25 mouse cellular contexts compared by ENCODE assay signal in the genomic region with DNA sequence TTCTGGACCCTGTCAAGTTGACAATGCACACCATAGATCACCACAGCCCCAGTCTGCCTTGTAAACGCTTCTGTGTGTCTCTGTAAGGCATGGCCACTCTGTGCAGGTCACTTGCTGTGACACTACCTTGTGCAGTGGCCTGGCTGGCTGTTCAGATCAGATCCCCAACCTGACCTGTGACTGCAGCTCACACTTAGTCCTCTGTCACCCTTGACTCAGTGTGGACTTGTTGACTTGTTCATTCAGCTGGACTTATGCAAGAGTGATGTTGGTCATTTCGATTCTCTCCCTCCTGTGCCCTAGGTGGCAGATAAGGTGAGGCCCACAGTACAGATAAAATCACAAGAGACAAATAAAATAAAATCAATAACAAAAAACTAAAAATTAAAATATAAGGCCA. TPM values are rescaled to one million over a fixed set of nuclear protein-coding genes. Genes with fewer than 3 reads are reported as not detected.
DNase-seq lines count a peak whose midpoint lies in the region; ATAC-seq lines count a peak whose summit lies in the region.
"Had no signal": no experiment of that assay in that cellular context is flagged by ENCODE, and none has a peak within 500 bp of the region (broad histone marks: within the 10 kb centered on the region; RNA-seq: fewer than 3 reads in every experiment).

No protein-coding gene starts in this region.

- ATAC-seq in liver, embryonic 13.5 days (ENCODE audit: low read depth) = 0 out of 2 replicates have a peak, but pooled peaks have one; percentile 26
- ATAC-seq in liver, embryonic 12.5 days = no peak; the same call in 1 of the 2 replicates
- peak; percentile 63; the same call in 1 of the 2 replicates for ATAC-seq in liver, embryonic 15.5 days (ENCODE audit: insufficient read depth)
- peak; percentile 77 for ATAC-seq in liver, embryonic 16.5 days (ENCODE audit: low read depth)
- ATAC-seq: forebrain, embryonic 14.5 days had no signal

- no peaks in the 10 kb centered on the region for H3K4me1 ChIP-seq in liver, embryonic 13.5 days (replicated peaks)
- H3K4me1 ChIP-seq in liver, embryonic 12.5 days = no peaks in the 10 kb centered on the region
- no peaks in the 10 kb centered on the region for H3K4me1 ChIP-seq in liver, embryonic 15.5 days (replicated peaks)
- H3K4me1 ChIP-seq in liver, embryonic 16.5 days (ENCODE audit: control insufficient read depth, low read depth, low read length) = no peaks in the 10 kb centered on the region
- H3K4me1 ChIP-seq: embryonic facial prominence, embryonic 13.5 days; embryonic facial prominence, embryonic 15.5 days; forebrain, embryonic 12.5 days had no signal

- H3K27me3 ChIP-seq in liver, embryonic 13.5 days = no peaks in the 10 kb centered on the region
- H3K27me3 ChIP-seq in liver, embryonic 12.5 days (replicated peaks) = no peaks in the 10 kb centered on the region
- H3K27me3 ChIP-seq in liver, embryonic 15.5 days = no peaks in the 10 kb centered on the region
- no peaks in the 10 kb centered on the region for H3K27me3 ChIP-seq in liver, embryonic 16.5 days (ENCODE audit: control insufficient read depth, insufficient read depth, low read depth, low read length)
- H3K27me3 ChIP-seq: embryonic facial prominence, embryonic 15.5 days had no signal

- 55% methylated on average over 2 of the region's 2 CpGs for WGBS in liver, embryonic 13.5 days (ENCODE audit: insufficient replicate concordance)
- WGBS in liver, embryonic 12.5 days (ENCODE audit: insufficient replicate concordance) = 55% methylated on average over 2 of the region's 2 CpGs
- WGBS in liver, embryonic 15.5 days (ENCODE audit: insufficient replicate concordance) = 55% methylated on average over 2 of the region's 2 CpGs
- 44% methylated on average over 2 of the region's 2 CpGs for WGBS in liver, embryonic 16.5 days (ENCODE audit: insufficient replicate concordance)

- no peak overlapping the region for H3K9ac ChIP-seq in liver, embryonic 13.5 days
- H3K9ac ChIP-seq in liver, embryonic 12.5 days = no peak overlapping the region
- H3K9ac ChIP-seq in liver, embryonic 15.5 days = no peak overlapping the region
- H3K9ac ChIP-seq in liver, embryonic 16.5 days (ENCODE audit: low read depth, low read length) = no peak overlapping the region
- H3K9ac ChIP-seq: embryonic facial prominence, embryonic 13.5 days; embryonic facial prominence, embryonic 15.5 days; forebrain, embryonic 12.5 days had no signal

- H3K27ac ChIP-seq in liver, embryonic 13.5 days = no peak overlapping the region
- no peak overlapping the region for H3K27ac ChIP-seq in liver, embryonic 12.5 days
- no peak overlapping the region for H3K27ac ChIP-seq in liver, embryonic 15.5 days (replicated peaks)
- H3K27ac ChIP-seq in liver, embryonic 16.5 days (ENCODE audit: low read length) = no peak overlapping the region
- H3K27ac ChIP-seq: embryonic facial prominence, embryonic 13.5 days; embryonic facial prominence, embryonic 15.5 days; forebrain, embryonic 10.5 days; forebrain, embryonic 12.5 days had no signal

- no peak overlapping the region for H3K4me3 ChIP-seq in liver, embryonic 13.5 days (replicated peaks)
- no peak overlapping the region for H3K4me3 ChIP-seq in liver, embryonic 12.5 days
- H3K4me3 ChIP-seq in liver, embryonic 15.5 days (replicated peaks) = no peak overlapping the region
- H3K4me3 ChIP-seq in liver, embryonic 16.5 days (ENCODE audit: low read depth, low read length) = no peak overlapping the region
- H3K4me3 ChIP-seq: embryonic facial prominence, embryonic 13.5 days; embryonic facial prominence, embryonic 15.5 days; erythroblast, embryonic 14.5 days; forebrain, embryonic 10.5 days; forebrain, embryonic 12.5 days had no signal

- no peak overlapping the region for H3K4me2 ChIP-seq in liver, embryonic 13.5 days
- H3K4me2 ChIP-seq in liver, embryonic 12.5 days = no peak overlapping the region
- no peak overlapping the region for H3K4me2 ChIP-seq in liver, embryonic 15.5 days
- no peak overlapping the region for H3K4me2 ChIP-seq in liver, embryonic 16.5 days (ENCODE audit: low read depth, low read length)
- H3K4me2 ChIP-seq: embryonic facial prominence, embryonic 13.5 days; embryonic facial prominence, embryonic 15.5 days; forebrain, embryonic 12.5 days had no signal

- no peaks in the 10 kb centered on the region for H3K9me3 ChIP-seq in liver, embryonic 13.5 days (replicated peaks)
- no peaks in the 10 kb centered on the region for H3K9me3 ChIP-seq in liver, embryonic 12.5 days (replicated peaks)
- H3K9me3 ChIP-seq in liver, embryonic 15.5 days (replicated peaks) = no peaks in the 10 kb centered on the region
- no peaks in the 10 kb centered on the region for H3K9me3 ChIP-seq in liver, embryonic 16.5 days (replicated peaks; ENCODE audit: control insufficient read depth, low read length)
- H3K9me3 ChIP-seq: embryonic facial prominence, embryonic 13.5 days; embryonic facial prominence, embryonic 15.5 days; forebrain, embryonic 10.5 days; forebrain, embryonic 12.5 days had no signal

- DNase-seq in liver, embryonic 13.5 days = no peak
- DNase-seq in gastrocnemius, postnatal 4 days (ENCODE audit: low spot score in 2 of 2) = no peak
- DNase-seq in urinary bladder, adult 18-20 months (ENCODE audit: low spot score in 2 of 2) = no peak
- DNase-seq: adrenal gland, adult 2 months; adrenal gland, postnatal 10 days; adrenal gland, postnatal 25 days; cerebellum, adult 11 months; cerebellum, adult 18-20 months; cerebellum, adult 8-10 months; cerebellum, adult 9-11 months; cerebellum, postnatal 14 days; cerebellum, postnatal 36 days; embryo, embryonic 11 days had no signal

- H3K36me3 ChIP-seq in liver, embryonic 13.5 days = no peaks in the 10 kb centered on the region
- H3K36me3 ChIP-seq in liver, embryonic 12.5 days = no peaks in the 10 kb centered on the region
- H3K36me3 ChIP-seq in liver, embryonic 15.5 days (replicated peaks) = no peaks in the 10 kb centered on the region
- H3K36me3 ChIP-seq in liver, embryonic 16.5 days (ENCODE audit: control insufficient read depth, insufficient read depth) = no peaks in the 10 kb centered on the region
- H3K36me3 ChIP-seq: embryonic facial prominence, embryonic 13.5 days; embryonic facial prominence, embryonic 15.5 days; forebrain, embryonic 10.5 days; forebrain, embryonic 12.5 days had no signal

RNA-seq across cellular contexts. Expression of a gene that starts 34.1 kb away (rescaled TPM):
- 1.4 and 1.5 TPM in 2 replicates for polyA plus RNA-seq in liver, embryonic 13.5 days (2015; fragmentation: Nextera tagmentation; extraction: Ambion mirVana)
- polyA plus RNA-seq in liver, embryonic 12.5 days (2016; fragmentation: Nextera tagmentation; extraction: Ambion mirVana) = 2.2 and 2.4 TPM in 2 replicates
- polyA plus RNA-seq in liver, embryonic 15.5 days (2015; fragmentation: Nextera tagmentation; extraction: Ambion mirVana) = 1.5 and 2.3 TPM in 2 replicates
- 1.2 and 2.6 TPM in 2 replicates for polyA plus RNA-seq in liver, embryonic 16.5 days (2015; fragmentation: Nextera tagmentation; extraction: Ambion mirVana)
- total RNA-seq in gastrocnemius, postnatal 4 days (2021) = under 1 TPM; 0.13 to 0.15 TPM
- total RNA-seq: common myeloid progenitor, adult 5-6 weeks; MEL had no signal
- polyA plus RNA-seq: C2C12; erythroblast, embryonic 14.5 days had no signal

RNA-seq across cellular contexts. Expression of a gene that starts 35.0 kb away (rescaled TPM):
- polyA plus RNA-seq in liver, embryonic 13.5 days (2015; fragmentation: Nextera tagmentation; extraction: Ambion mirVana) = 16.3 and 22.9 TPM in 2 replicates
- 12.9 and 14.4 TPM in 2 replicates for polyA plus RNA-seq in liver, embryonic 12.5 days (2016; fragmentation: Nextera tagmentation; extraction: Ambion mirVana)
- polyA plus RNA-seq in liver, embryonic 15.5 days (2015; fragmentation: Nextera tagmentation; extraction: Ambion mirVana) = 50.6 and 56.8 TPM in 2 replicates
- polyA plus RNA-seq in liver, embryonic 16.5 days (2015; fragmentation: Nextera tagmentation; extraction: Ambion mirVana) = 61.5 and 69.9 TPM in 2 replicates
- 10 to 100 TPM in 1 of 2 experiments, 1 to 10 TPM in 1; 10.0 to 10.9 TPM for total RNA-seq in gastrocnemius, postnatal 4 days (2021)
- total RNA-seq: MEL had no signal
- polyA plus RNA-seq: C2C12 had no signal
